Mouse (Mus musculus): ENCODE measurements around the gene Cdhr2.

DNA sequence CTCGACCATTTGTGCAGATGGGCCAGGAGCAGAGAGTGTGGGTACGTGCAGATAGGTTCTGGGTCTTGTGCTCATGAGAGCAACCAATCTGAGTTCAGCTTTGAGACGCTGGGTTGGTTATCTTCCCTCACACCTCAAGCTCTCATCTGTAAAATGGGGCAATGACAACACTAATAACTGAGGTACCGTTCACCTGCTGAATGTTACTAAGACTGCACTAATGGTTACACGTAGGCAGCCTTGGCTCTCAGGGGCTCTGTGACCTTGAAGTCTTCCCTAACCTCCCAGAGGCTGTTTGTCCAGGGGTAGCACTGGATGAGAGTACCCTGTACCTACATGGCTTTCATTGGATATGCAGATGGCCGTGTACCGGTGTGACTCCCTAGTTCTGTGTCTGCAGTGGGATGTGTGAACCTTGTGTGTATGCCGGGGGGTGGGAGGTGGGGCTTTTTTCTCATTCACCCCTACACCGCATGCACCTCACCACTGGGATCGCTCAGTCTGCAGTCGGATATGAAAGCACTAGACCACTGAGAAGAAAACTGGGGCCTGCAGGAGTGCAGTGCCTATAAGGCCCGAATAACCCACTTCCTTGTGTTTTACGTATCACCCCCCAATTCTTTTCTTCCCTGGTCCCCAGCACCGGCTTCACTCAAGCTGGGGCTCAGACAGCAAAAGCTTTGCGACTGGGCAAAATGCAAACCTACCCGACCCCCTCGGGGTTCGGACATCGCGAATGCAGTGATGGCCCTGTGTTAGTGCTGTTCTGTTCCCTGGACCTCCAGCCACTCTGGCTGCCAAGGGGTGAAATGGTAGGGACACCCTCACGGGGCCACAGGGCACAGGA lies 8.3 kb upstream of the Cdhr2 start:
- TF ChIP-seq POLR2A (IDR thresholded peaks at IDR 0.05; ENCODE audit: borderline replicate concordance, insufficient read depth, low read length) (no peak), CTCF (IDR thresholded peaks at IDR 0.05; ENCODE audit: borderline replicate concordance, insufficient read depth, low read depth, low read length) (no peak)

All from cerebellum, adult 2 months (tissue).